Mouse (Mus musculus): Measurements from ENCODE around the gene Krtap5-1. TPM values are rescaled to one million over a fixed set of nuclear protein-coding genes. Genes with fewer than 3 reads are reported as not detected.
"Not testable (repeated sequence)": the region's sequence is repeated elsewhere in the genome, so short reads cannot be mapped to it uniquely, and the experiment has no call there.

Krtap5-1 gene
- polyA plus RNA-seq, 1 experiment: not detected

DNA sequence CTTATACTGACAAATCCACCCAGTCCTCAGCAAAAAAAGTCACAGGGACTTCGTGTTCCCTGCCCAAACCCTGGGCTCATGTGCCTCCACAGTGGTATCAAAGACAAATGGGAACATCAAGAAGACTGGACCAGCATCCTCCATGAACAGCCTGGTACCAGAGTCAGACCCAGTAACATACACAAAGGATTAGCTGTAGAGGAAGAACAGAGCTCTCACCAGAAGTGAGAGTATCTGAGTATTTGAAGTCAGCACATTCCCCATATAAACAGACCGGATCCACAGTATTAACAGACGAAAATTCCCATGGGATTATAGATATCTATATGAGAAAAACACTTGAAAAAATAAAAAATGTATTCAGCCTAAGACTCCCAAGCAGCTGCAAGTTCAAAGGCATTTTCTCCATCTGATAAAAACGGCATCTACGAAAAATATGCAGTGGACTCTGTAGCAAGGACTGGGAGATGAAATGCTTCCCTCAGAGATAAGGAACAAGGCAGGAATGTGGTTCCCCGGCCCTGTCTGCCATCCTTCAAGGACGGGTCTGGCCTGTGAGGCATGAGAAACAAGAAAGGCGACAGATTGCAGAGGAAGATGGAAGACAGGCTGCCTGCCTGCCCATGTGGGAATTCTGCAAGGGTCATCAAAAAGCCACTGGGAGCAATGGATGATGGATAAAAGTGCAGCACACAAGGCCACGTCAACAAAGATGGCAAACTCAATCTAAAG lies 30.0 kb upstream of the Krtap5-1 start:
- TF ChIP-seq CTCF (IDR thresholded peaks at IDR 0.05; ENCODE audit: borderline replicate concordance, insufficient read depth, low read length) (no peak), POLR2A (IDR thresholded peaks at IDR 0.05; ENCODE audit: low read depth, low read length) (no peak)
- no peaks in the 10 kb centered on the region for H3K4me1 ChIP-seq (ENCODE audit: control insufficient read depth, insufficient read depth, low read length)
- H3K27ac ChIP-seq (ENCODE audit: insufficient read depth, low read length): no peak overlapping the region
- H3K4me3 ChIP-seq (ENCODE audit: insufficient read depth, low read length): no peak overlapping the region

DNA sequence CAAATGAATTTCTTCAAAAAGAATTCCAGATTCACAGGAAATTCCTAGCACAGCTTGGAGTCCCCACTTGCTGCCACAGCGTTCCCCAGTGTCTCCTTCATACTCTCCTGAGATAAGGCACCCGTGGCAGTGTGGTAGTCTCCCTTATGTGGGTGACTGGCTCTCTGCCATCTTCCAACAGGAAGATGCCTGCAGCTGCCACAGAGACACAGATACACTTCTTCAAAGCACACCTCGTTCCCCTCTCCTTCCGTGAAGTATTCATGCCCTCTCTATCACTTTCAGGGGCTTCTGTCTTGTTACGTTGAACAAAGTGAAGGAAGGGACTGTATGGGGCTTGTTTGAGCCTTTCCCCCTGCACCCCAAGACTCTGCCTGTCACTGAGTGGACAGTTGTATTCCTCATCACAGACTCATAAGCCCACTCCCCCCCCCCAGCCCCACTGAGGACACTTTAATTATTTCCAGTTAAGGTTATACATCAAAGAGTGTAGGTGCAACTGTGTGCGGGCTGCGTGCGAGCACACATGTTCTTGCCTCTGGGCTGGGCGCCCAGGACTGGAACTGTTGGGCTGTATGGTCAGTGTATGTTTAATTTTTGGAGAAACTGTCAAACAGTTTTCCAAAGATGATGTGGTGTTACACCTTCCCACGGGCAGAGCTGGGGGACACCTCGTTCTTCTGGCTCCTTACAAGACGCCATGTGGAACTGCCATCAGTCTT lies 26.6 kb upstream of the Krtap5-1 start:
- Histone ChIP-seq H3K27ac (ENCODE audit: insufficient read depth, low read length) (no peak overlapping the region), H3K4me3 (ENCODE audit: insufficient read depth, low read length) (no peak overlapping the region), H3K4me1 (ENCODE audit: control insufficient read depth, insufficient read depth, low read length) (no peaks in the 10 kb centered on the region)
- TF ChIP-seq POLR2A (IDR thresholded peaks at IDR 0.05; ENCODE audit: low read depth, low read length) (no peak), CTCF (IDR thresholded peaks at IDR 0.05; ENCODE audit: borderline replicate concordance, insufficient read depth, low read length) (no peak)

DNA sequence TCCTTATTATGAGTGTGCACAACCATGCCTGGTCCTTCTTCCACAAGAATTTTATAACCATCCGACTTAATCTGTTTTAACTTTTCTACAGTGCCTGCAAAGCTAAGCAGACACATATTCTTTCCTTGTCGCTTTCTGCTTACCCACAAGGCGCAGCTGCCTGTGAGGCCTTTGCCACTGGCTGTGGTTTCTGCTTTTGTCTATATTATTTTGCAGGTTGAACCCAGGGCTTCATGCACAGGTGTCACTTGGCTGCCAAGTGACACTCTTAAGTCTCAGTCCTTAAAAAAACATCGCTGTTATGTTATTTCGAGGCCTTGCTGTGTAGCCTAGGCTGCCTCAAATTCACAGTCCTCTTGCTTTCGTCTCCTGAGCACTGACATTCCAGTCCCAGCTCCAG lies 25.7 kb upstream of the Krtap5-1 start:
- Histone ChIP-seq H3K4me1 (ENCODE audit: control insufficient read depth, insufficient read depth, low read length) (no peaks in the 10 kb centered on the region), H3K4me3 (ENCODE audit: insufficient read depth, low read length) (no peak overlapping the region), H3K27ac (ENCODE audit: insufficient read depth, low read length) (no peak overlapping the region)
- TF ChIP-seq POLR2A (IDR thresholded peaks at IDR 0.05; ENCODE audit: low read depth, low read length) (no peak), CTCF (IDR thresholded peaks at IDR 0.05; ENCODE audit: borderline replicate concordance, insufficient read depth, low read length) (no peak)

DNA sequence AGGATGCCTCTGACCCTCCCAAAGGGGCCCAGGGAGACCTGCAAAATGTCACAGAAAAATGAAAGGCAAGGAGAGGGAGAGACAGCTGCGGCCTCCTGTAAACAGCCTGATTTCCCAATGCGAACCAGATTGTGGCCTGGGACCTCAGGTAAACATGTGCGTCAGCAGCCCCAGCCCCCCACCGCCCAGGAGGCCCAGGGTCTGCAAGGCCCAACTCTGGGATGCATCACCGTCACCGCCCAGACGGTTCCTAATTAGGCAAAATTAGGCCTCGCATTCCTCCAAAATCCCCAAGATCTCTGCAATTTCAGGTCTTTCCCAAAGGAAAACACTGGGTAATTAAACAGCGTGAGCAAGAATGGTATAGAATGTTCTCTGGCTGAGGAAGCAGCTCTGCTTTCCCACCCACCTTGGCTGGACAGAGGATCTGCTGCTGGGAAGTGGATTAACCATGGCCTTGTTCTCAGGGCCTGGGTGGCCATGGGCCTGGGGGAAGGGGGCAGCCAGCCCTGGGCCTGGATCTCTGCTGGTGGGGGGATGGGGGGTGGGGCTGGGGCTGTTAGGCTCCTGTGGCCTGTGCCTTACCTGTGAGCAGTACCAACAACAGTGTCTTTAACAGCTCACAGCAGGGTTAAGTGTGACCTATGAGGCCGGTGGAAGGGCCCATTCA lies 24.9 kb upstream of the Krtap5-1 start:
- H3K4me3 ChIP-seq (ENCODE audit: insufficient read depth, low read length); H3K4me1 ChIP-seq (ENCODE audit: control insufficient read depth, insufficient read depth, low read length); H3K27ac ChIP-seq (ENCODE audit: insufficient read depth, low read length): not testable (repeated sequence)

DNA sequence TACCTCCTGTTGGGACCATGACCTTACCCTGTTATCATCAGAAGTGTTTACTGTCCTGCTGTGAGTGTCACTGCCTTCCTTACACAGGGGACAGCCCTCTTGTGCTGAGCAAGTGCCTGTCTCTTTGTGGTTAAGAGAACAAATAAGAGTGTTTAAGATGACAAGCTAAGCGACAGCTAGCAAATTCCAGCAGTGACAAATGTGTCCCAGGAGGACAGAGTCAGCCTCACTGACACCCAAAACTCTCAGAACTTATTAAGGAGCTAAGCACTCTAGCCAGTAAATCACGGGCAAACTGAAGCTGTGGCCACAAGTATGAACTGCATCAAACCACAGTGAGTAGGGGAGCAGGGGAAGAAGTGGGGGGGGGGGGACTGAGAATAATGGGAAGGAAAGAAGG lies 24.0 kb upstream of the Krtap5-1 start:
- Histone ChIP-seq H3K4me3 (ENCODE audit: insufficient read depth, low read length) (no peak overlapping the region), H3K4me1 (ENCODE audit: control insufficient read depth, insufficient read depth, low read length) (no peaks in the 10 kb centered on the region), H3K27ac (ENCODE audit: insufficient read depth, low read length) (no peak overlapping the region)
- TF ChIP-seq POLR2A (IDR thresholded peaks at IDR 0.05; ENCODE audit: low read depth, low read length): no peak
- no peak for TF ChIP-seq CTCF (IDR thresholded peaks at IDR 0.05; ENCODE audit: borderline replicate concordance, insufficient read depth, low read length)

DNA sequence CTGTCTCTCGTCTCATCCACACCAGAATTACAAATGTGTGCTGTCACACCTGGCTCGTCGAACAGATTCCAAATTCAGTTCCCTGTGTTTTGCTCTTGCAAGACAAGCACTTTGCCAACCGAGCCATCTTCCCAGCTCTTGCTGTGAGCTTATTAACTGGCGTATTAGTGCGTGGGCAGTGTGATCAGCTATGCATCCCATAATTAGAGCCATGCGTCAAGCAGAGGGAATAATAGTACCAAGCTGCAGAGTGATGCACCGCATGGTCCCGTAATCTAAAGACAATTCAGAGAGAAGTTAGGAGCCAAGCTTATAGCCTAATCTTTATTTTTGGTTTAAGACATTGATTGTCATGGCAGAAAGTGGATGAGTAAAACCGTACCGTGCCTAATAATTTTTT lies 22.2 kb upstream of the Krtap5-1 start:
- H3K4me1 ChIP-seq (ENCODE audit: control insufficient read depth, insufficient read depth, low read length): no peaks in the 10 kb centered on the region
- no peak overlapping the region for H3K27ac ChIP-seq (ENCODE audit: insufficient read depth, low read length)
- no peak overlapping the region for H3K4me3 ChIP-seq (ENCODE audit: insufficient read depth, low read length)
- no peak for TF ChIP-seq POLR2A (IDR thresholded peaks at IDR 0.05; ENCODE audit: low read depth, low read length)
- no peak for TF ChIP-seq CTCF (IDR thresholded peaks at IDR 0.05; ENCODE audit: borderline replicate concordance, insufficient read depth, low read length)

GRCm38 (mm10) chr7:142317216-142317615 lies 20.3 kb upstream of the Krtap5-1 start:
- TF ChIP-seq CTCF (IDR thresholded peaks at IDR 0.05; ENCODE audit: borderline replicate concordance, insufficient read depth, low read length) (no peak), POLR2A (IDR thresholded peaks at IDR 0.05; ENCODE audit: low read depth, low read length) (no peak)
- Histone ChIP-seq H3K4me1 (ENCODE audit: control insufficient read depth, insufficient read depth, low read length) (no peaks in the 10 kb centered on the region), H3K4me3 (ENCODE audit: insufficient read depth, low read length) (no peak overlapping the region), H3K27ac (ENCODE audit: insufficient read depth, low read length) (no peak overlapping the region)

- Histone ChIP-seq H3K4me1 (ENCODE audit: control insufficient read depth, insufficient read depth, low read length) (no peaks in the 10 kb centered on the region), H3K27ac (ENCODE audit: insufficient read depth, low read length) (no peak overlapping the region), H3K4me3 (ENCODE audit: insufficient read depth, low read length) (no peak overlapping the region)
- 0 out of 2 replicates have a peak, but pooled peaks have one; percentile 21 for TF ChIP-seq CTCF (IDR thresholded peaks at IDR 0.05; ENCODE audit: borderline replicate concordance, insufficient read depth, low read length)
- TF ChIP-seq POLR2A (IDR thresholded peaks at IDR 0.05; ENCODE audit: low read depth, low read length): no peak
Observed at GRCm38 (mm10) chr7:142316558-142316957, 19.6 kb upstream of the Krtap5-1 start.

DNA sequence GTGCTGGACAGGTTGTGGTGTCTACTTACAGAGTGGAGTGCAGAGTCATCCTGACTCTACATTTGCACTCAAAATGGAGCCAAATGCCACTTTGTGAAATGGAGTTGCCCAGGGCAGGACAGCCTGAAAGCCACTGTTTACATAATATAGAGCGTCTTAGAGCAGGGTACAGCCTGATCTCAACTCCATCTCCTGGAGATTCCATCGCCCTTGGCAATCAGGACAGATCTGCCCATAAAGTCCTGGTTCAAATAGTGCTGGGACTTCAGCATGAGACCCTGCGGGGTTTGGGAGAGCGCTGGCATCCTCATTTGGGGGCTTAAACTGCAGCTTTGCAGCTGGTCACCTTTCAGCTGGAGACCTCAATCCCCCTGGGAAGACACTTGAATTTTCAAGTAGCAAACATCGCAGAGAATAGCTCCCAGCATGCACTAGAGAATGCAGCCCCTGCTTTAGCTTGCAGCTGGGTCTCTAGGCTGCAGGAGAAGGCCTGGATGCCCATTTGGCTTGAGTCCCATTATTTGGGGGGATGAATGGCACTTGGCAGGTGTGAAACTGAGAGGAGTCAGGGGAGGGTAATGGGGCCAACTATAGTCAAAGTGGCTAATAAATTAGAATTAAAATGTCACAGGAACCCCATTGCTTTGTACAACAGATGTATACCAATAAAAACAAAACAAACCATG lies 17.8 kb upstream of the Krtap5-1 start:
- no peaks in the 10 kb centered on the region for H3K4me1 ChIP-seq (ENCODE audit: control insufficient read depth, insufficient read depth, low read length)
- TF ChIP-seq CTCF (IDR thresholded peaks at IDR 0.05; ENCODE audit: borderline replicate concordance, insufficient read depth, low read length): no peak
- TF ChIP-seq POLR2A (IDR thresholded peaks at IDR 0.05; ENCODE audit: low read depth, low read length): no peak

GRCm38 (mm10) chr7:142303929-142304328 lies 7.0 kb upstream of the Krtap5-1 start:
- not testable (repeated sequence) for H3K27ac ChIP-seq (ENCODE audit: insufficient read depth, low read length); H3K4me1 ChIP-seq (ENCODE audit: control insufficient read depth, insufficient read depth, low read length); H3K4me3 ChIP-seq (ENCODE audit: insufficient read depth, low read length)

More for the DNA sequence above, 17.8 kb upstream of the Krtap5-1 start:
- H3K27ac ChIP-seq (ENCODE audit: insufficient read depth, low read length): no peak overlapping the region
- H3K4me3 ChIP-seq (ENCODE audit: insufficient read depth, low read length): no peak overlapping the region

Data from embryonic fibroblast, embryonic 13.5 days (primary cell).